Mouse (Mus musculus) lung, adult 2 months (tissue): ENCODE measurements around the gene Tmem38a.

ENCODE experiments used
- CTCF ChIP-seq: fragments of 200-500 bp; IDR thresholded peaks from 2 replicates; pipeline ENCODE4 v1.5.1; 2011; ENCODE audit warnings: mild to moderate bottlenecking, low read length, control low read depth; ENCODE audit not compliant: insufficient read depth
- POLR2A ChIP-seq: fragments of 200-500 bp; IDR thresholded peaks from 2 replicates; pipeline ENCODE4 v1.6.1; 2011; ENCODE audit warnings: low read depth, mild to moderate bottlenecking, control low read depth, low read length, borderline replicate concordance; ENCODE audit errors: extremely low read depth

DNA sequence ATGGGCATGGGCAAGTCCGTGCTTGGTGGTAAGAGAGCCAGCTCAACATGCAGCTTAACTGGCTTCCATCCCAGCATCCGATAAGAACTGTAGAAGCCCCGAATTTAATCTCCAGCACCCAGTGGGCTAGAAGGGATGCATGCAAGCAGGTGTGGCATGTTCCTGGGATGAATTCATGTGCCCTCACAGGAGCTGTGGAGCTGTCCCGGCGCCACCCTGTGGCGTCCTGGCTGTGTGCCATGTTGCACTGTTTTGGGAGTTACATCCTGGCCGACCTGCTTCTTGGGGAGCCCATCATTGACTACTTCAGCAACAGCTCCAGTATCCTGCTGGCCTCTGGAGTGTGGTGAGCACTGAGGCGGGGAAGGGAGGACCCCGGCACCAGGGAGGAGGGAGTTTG, 7.5 kb downstream of the Tmem38a start:
- no peak for TF ChIP-seq CTCF
- TF ChIP-seq POLR2A: no peak
